Mouse (Mus musculus) erythroblast, adult 5-6 weeks (primary cell): Measurements from ENCODE around the gene Baz1b. TPM values are rescaled to one million over a fixed set of nuclear protein-coding genes. Genes with fewer than 3 reads are reported as not detected.

Experiments used
- ATAC-seq: replicated peaks from 2 replicates; pipeline ENCODE4 v1.8.0; 2016; ENCODE audit warnings: moderate number of reproducible peaks, mild to moderate bottlenecking, moderate TSS enrichment, inconsistent platforms; ENCODE audit not compliant: poor library complexity, low FRiP score, severe bottlenecking
- total RNA-seq, 2 experiments: library from RNA; stranded (forward) in 1 of 2; stranded (reverse) in 1 of 2; fragments of 150-400 nt in 1 of 2; fragments of 200-764, 138-1000 nt in 1 of 2; gene quantifications; 2 replicates each; pipeline versions ENCODE4 v1.2.3 to v1.2.4; 2015 to 2017; ENCODE audit warnings: low replicate concordance in 2 of 2

Gene Baz1b
- total RNA-seq, 2 experiments from 2014 or later = 39.8 to 91.2 TPM

DNA sequence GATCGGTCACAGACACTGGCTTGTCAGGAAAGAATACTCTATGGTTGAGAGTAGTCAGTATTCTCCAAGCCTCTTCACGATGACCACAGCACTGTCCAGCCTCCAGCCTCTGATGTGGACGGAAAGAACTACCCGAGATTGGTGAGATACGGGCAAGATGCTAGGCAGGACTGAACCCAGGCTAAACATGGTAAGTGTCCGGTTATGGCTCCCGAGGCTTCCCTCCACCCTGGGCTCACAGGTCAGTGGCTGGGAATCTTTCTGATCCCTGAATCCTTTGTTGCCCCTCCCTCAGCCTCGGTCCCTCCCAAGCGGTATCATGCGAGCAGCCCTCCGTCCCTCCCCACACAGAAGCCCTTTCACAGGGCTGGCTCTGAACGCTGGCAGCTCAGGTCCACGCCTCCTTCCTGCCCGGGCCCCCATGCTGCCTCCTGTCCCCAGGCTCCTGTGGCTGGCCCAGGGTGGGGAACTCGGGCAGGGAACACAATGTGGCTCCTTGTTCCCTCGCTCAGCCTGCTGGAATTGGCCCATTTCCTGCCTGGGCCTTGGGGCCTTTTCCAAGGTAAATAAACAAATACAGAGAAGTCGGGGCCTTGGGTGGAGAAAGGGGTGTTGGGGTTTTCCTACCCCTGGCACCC, 76.9 kb downstream of the Baz1b start:
- ATAC-seq = no peak

DNA sequence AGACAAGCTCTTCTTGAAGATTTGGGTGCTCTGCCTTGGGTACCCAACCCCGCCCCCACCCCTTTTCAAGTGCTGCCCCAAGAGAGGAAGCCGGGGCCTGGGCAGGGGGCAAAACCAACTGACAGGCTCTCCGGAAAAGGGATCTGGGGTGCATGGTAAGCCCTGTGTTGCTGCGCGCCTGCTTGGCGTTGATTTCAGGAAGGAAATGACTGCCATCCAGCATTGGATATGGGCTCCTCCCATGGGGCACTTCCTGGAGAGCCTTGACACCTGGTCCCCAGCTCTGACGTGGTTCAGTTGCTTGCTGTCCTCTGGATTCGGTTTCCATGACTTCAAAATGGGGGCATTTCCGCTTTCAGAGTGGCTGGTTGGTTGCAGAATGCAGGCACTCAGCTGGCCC, 77.5 kb downstream of the Baz1b start:
- no peak for ATAC-seq

DNA sequence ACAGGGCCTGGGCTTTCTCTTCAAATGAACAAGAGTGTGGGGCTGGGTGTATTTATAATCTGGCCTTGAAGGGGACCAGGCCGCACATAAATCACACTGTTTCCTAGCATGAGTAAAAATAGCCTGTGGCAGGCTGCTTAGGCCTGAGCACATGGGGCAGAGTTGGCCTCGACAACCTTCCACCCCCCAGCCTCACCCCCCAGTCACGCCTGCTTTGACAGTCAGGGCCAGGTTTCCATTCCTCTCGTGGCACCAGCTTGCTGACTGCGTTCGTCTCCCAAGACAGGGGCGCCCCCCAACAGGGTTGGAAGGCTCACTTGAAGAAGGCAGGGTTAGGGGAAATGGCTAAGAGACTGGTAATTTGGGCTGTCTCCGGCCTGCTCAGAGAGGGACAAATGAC, 82.4 kb downstream of the Baz1b start:
- no peak for ATAC-seq

DNA sequence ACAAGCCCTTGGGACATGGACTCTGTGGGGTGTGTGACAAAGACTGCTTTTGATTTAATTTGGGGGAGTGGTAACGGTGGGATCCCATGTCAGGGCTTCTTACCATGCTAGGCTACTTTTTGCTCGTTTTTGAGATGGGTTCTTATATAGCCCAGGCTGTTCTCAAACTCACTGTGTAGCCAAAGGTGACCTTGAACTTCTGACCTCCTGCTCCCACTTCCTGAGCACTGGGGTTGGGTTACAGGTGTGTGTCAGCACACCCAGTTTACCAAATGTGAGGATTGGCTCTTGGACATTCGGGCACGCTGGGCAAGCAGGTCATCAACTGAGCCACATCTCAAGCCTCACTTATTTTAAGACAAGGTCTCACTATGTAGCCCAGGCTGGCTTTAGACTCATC, 83.3 kb downstream of the Baz1b start:
- no peak for ATAC-seq

DNA sequence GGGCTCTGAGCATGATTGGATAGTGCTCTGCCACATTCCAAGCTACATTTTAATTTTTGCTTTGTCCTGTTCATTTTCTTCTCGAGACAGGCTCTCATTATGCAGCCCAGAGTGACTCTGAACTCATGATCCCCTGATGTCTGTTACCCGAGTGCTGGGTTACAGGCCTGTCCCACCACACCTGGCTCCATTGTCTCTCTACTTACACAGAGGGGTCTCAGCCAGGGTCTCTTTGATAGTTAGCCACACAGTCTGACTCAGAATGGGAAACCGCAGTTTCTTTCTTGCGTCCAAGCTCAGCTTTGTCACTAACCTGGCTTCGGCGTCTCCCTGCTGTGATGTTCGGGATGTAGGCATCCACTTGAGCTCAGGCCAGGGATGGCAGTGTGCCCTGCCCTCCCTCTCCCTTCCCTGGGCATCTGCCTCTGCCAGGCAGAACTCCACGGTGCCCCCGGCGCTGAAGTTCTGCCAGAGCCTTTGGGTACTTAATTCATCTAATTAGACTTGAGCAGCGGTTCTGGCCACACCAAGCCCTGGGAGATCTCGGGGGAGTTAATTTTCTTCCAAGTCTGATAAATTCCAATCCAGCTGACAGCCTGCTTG, 84.6 kb downstream of the Baz1b start:
- ATAC-seq = no peak

DNA sequence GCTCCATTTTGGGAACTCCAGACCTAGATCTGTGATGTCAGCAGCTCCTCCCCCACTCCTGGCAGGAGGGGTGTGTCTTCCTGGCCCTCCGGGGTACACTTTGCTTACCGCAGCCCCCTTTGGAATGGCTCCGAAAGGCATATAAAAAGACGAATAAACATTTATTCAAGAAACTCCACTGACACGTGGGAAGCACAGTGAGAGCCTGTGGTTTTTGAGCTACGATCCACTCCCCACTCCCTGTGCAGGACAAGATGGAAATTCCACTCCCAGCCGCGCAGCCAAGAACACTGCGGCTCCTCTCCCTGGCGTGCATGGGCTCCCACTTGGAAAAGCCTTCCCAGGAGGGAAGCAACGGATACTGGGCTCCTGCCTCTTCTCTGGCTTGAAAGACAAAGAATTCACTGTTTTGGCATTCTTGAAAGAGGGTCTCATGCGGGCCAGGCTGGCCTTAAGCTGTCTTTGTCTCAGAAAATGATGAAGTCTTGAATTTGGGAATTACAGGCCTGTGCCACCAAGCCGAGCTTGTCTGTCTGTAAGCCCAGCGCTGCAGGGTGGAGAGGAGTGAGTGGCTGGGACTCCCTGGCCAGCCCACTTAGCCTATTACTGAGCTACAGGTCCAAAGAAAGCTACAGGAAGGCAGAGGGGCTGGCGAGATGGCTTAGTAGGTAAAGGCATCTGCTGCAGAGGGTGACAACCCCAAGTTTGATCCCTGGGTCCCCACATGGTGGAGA, 87.8 kb downstream of the Baz1b start:
- ATAC-seq = no peak

DNA sequence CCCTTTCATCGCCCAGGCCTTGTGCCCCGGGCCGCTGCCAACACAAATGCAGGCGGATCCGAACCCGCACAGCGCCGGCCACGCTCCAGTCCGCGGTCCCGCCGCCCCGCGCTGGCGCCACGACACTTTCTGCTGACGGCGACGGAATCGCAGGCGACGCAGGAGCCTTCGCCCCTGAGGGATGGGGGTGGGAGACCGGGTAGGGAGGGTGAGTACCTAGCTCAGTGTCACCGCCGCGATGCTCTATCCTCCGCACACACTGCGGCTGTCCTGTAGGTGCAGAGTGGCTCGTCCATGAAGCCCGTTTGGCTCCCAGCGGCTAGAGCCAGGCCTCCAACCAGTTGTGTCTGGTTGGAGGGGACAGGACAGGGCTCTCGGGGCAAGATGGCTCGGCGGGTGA, 89.5 kb downstream of the Baz1b start:
- no peak for ATAC-seq

DNA sequence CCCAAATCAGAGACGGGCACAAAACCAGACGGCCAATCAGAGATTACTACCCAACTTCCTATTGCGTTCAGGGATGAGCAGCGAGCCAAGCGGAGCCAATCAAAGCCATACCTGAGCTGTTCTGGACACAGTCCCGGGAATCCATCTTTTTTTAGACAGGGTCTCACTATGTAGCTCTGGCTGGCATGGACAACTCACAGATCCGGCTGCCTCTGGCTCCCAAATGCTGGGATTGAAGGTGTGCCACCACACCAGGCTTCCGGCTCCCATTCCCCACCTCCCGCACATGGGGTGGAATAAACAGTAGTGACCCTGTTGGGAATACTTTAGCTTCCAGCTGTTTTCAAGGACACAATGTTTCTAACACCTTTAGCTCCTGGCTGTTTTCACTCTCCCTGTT, 93.2 kb downstream of the Baz1b start:
- no peak for ATAC-seq

DNA sequence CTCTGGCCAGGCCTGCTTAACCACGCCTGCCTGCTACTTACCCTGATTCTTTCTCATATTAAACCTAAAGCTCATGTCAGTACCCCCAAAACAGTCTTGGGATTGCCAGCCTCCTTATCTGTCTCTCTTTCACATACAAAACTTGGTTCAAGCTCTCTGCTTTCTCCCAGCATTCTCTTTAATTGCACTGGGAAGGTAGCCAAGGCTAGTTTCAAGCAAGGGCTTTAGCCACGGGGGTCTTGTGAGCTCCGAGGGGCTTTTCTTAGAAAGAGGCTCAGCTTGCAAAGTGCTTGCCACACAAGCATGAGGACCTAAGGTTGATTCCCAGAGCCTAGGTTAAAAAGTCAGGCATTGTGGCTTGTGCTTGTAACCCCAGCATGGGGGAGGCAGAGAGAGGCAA, 98.1 kb downstream of the Baz1b start:
- no peak for ATAC-seq

DNA sequence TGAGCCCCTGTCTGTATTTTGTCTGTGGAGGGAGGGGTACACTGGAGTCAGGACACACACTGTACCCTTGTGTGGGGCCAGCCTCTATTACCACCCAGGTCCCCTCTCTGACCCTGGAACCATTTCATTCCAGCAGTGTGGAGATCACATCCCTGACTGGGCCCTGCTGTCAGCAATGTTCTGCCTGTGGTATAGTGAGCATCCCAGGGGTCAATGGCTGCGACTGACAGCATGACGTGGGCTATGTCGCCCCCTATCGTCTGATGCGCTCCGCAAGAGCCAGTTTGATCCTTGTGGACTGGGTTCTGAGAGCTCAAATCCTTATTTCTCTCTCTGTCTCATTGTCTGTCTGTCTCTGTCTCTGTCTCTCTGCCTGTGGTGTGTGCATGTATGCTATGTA, 99.1 kb downstream of the Baz1b start:
- ATAC-seq = no peak

DNA sequence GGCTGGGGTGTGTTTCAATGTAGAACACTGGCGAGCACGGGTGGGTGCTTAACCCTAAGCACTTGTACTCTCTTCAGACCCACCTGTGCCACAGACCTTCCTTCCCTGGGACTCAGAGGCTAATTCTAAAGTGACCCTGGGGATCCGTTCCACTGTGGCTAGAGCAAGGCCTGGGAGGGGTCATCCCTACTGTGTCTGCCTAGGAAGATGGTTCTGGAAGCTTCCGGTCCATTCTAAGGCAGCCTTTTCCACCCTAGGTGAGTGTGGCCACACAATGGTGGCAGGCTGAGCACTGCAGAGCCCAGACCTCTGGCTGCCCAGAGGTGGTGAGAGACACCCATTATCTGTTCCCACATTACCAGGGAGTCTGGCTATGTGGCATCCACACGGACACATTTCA, 99.9 kb downstream of the Baz1b start:
- ATAC-seq = no peak

DNA sequence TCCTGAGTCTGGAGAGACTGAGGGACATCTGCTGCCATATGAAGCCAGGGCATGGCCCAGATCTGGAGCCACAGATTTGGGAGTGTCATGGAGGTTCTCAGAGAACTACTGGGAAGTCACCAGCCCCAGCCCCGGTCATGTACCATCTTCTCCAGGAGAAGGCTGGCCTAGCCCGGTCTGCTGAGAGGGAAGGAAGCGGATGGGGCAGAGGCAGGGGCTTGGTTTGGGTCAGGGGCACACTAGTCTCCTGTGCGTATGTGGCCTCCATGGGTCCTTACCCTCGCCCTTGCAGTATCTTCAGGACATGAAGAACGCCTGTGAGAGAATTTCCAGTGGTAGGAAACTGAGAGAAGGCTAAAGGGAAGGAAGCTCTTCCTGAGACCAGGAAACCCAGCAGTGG, 103.6 kb downstream of the Baz1b start:
- no peak for ATAC-seq

DNA sequence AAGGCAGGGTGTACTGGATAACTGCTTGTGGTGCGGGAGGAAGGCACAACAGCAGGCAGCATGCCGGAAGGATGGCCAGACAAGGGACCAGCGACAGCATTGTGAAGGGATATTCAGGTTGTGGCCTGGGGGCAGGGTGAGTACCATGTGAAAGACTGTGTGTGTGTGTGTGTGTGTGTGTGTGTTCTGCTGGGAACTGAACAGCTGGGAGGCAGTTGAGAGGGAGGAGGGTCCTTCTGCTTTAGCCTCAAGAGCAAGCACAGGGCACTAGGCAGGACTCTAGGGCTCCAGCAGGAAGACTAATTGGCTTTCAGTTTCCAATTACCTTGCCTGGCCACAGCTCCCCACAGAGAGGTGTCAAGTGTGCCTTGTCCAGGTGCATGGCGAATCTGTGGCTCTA, 104.1 kb downstream of the Baz1b start:
- ATAC-seq = no peak

DNA sequence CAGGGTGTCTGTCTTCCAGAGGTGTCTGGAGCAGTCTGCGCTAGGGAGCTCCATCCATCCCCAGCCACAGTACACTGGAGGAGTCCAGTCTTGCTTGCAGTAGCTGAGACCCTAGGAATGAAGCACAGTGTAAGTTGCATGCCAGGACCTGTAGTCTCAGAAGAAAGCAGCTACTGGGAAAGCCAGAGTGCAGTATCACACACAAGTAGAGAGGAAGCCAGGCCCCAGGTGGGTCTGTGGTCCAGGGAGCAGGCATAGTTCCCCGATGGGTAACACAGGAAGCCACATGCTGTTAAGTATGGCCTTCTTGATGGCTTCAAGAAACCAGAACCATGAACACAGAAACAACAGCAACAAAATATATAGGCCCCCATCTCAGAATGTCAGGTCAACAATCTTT, 104.9 kb downstream of the Baz1b start:
- ATAC-seq = no peak

Other genes starting within 250 kb of the Baz1b start
- gene Cldn4, start 240.3 kb upstream of the Baz1b start, total RNA-seq (2015; ENCODE audit: low replicate concordance) = not detected in 2 replicates
- not detected in 2 replicates for gene Cldn4, start 240.3 kb upstream of the Baz1b start, total RNA-seq (2017; ENCODE audit: low replicate concordance)
- not detected in 2 replicates for gene Cldn3, start 201.1 kb upstream of the Baz1b start, total RNA-seq (2015; ENCODE audit: low replicate concordance)
- not detected in 2 replicates for gene Cldn3, start 201.1 kb upstream of the Baz1b start, total RNA-seq (2017; ENCODE audit: low replicate concordance)
- gene Abhd11, start 178.1 kb upstream of the Baz1b start, total RNA-seq (2015; ENCODE audit: low replicate concordance) = 4.6 and 19.0 TPM in 2 replicates
- gene Abhd11, start 178.1 kb upstream of the Baz1b start, total RNA-seq (2017; ENCODE audit: low replicate concordance) = 11.6 and 17.5 TPM in 2 replicates
- gene Stx1a, start 163.8 kb upstream of the Baz1b start, total RNA-seq (2015; ENCODE audit: low replicate concordance) = not detected in 2 replicates
- gene Stx1a, start 163.8 kb upstream of the Baz1b start, total RNA-seq (2017; ENCODE audit: low replicate concordance) = not detected in 2 replicates
- gene Dnajc30, start 123.1 kb upstream of the Baz1b start, total RNA-seq (2015; ENCODE audit: low replicate concordance) = 1.5 and 7.9 TPM in 2 replicates
- 2.2 and 4.6 TPM in 2 replicates for gene Dnajc30, start 123.1 kb upstream of the Baz1b start, total RNA-seq (2017; ENCODE audit: low replicate concordance)
- gene Bud23, start 122.3 kb upstream of the Baz1b start, total RNA-seq (2015; ENCODE audit: low replicate concordance) = 23.4 and 30.9 TPM in 2 replicates
- 12.0 and 17.3 TPM in 2 replicates for gene Bud23, start 122.3 kb upstream of the Baz1b start, total RNA-seq (2017; ENCODE audit: low replicate concordance)
- gene Vps37d, start 109.0 kb upstream of the Baz1b start, total RNA-seq (2015; ENCODE audit: low replicate concordance) = not detected in 2 replicates
- gene Vps37d, start 109.0 kb upstream of the Baz1b start, total RNA-seq (2017; ENCODE audit: low replicate concordance) = not detected in 2 replicates
- not detected in 2 replicates for gene Mlxipl, start 97.4 kb upstream of the Baz1b start, total RNA-seq (2015; ENCODE audit: low replicate concordance)
- gene Mlxipl, start 97.4 kb upstream of the Baz1b start, total RNA-seq (2017; ENCODE audit: low replicate concordance) = 0.51 TPM in 1 of 2 replicates, not detected in the other
- gene Tbl2, start 37.6 kb upstream of the Baz1b start, total RNA-seq (2015; ENCODE audit: low replicate concordance) = 1.5 and 3.6 TPM in 2 replicates
- gene Tbl2, start 37.6 kb upstream of the Baz1b start, total RNA-seq (2017; ENCODE audit: low replicate concordance) = 2.8 and 3.7 TPM in 2 replicates
- 6.0 and 10.0 TPM in 2 replicates for gene Bcl7b, start 19.0 kb upstream of the Baz1b start, total RNA-seq (2015; ENCODE audit: low replicate concordance)
- gene Bcl7b, start 19.0 kb upstream of the Baz1b start, total RNA-seq (2017; ENCODE audit: low replicate concordance) = 12.9 and 19.2 TPM in 2 replicates
- gene Fzd9, start 64.0 kb downstream of the Baz1b start, total RNA-seq (2015; ENCODE audit: low replicate concordance) = not detected in 2 replicates
- not detected in 2 replicates for gene Fzd9, start 64.0 kb downstream of the Baz1b start, total RNA-seq (2017; ENCODE audit: low replicate concordance)
- not detected in 2 replicates for gene Fkbp6, start 162.8 kb downstream of the Baz1b start, total RNA-seq (2015; ENCODE audit: low replicate concordance)
- not detected in 2 replicates for gene Fkbp6, start 162.8 kb downstream of the Baz1b start, total RNA-seq (2017; ENCODE audit: low replicate concordance)
- not detected in 2 replicates for gene Trim50, start 166.0 kb downstream of the Baz1b start, total RNA-seq (2015; ENCODE audit: low replicate concordance)
- not detected in 2 replicates for gene Trim50, start 166.0 kb downstream of the Baz1b start, total RNA-seq (2017; ENCODE audit: low replicate concordance)
- 0.77 and 4.6 TPM in 2 replicates for gene Nsun5, start 182.7 kb downstream of the Baz1b start, total RNA-seq (2015; ENCODE audit: low replicate concordance)
- 1.7 and 3.2 TPM in 2 replicates for gene Nsun5, start 182.7 kb downstream of the Baz1b start, total RNA-seq (2017; ENCODE audit: low replicate concordance)
- 13.8 and 21.3 TPM in 2 replicates for gene Pom121, start 207.3 kb downstream of the Baz1b start, total RNA-seq (2015; ENCODE audit: low replicate concordance)
- gene Pom121, start 207.3 kb downstream of the Baz1b start, total RNA-seq (2017; ENCODE audit: low replicate concordance) = 2.8 and 4.3 TPM in 2 replicates